Mouse (Mus musculus): ENCODE results near the gene Poln. TPM values are rescaled to one million over a fixed set of nuclear protein-coding genes. Genes with fewer than 3 reads are reported as not detected.

Poln gene
- polyA plus RNA-seq, 1 experiment: 2.3 TPM

GRCm38 (mm10) chr5:34196423-34196822 lies 27.2 kb upstream of the Poln start:
- Histone ChIP-seq H3K4me3 (ENCODE audit: control insufficient read depth, insufficient read depth, low read length) (peak overlapping the region; percentile 13), H3K36me3 (ENCODE audit: control insufficient read depth, insufficient read depth, low read length) (no peaks in the 10 kb centered on the region), H3K27ac (ENCODE audit: control insufficient read depth, insufficient read depth, low read length) (peak overlapping the region; percentile 94), H3K27me3 (ENCODE audit: control insufficient read depth, insufficient read depth, low read length) (no peaks in the 10 kb centered on the region), H3K4me1 (replicated peaks; ENCODE audit: control insufficient read depth, insufficient read depth, low read length) (peaks cover 65% of the 10 kb centered on the region)
- DNase-seq: peak; percentile 87
- WGBS: 5% methylated on average over 7 of the region's 7 CpGs
- peak; percentile 52; the same call in 1 of the 2 replicates for TF ChIP-seq CTCF (IDR thresholded peaks at IDR 0.05; ENCODE audit: borderline replicate concordance, control insufficient read depth, extremely low read depth, insufficient read depth, low read length, poor library complexity)
- TF ChIP-seq POLR2A (IDR thresholded peaks at IDR 0.05; ENCODE audit: control insufficient read depth, extremely low read depth, insufficient read depth, low read length, poor library complexity): peak; percentile 62

GRCm38 (mm10) chr5:34195786-34196185 lies 26.5 kb upstream of the Poln start:
- Histone ChIP-seq H3K27me3 (ENCODE audit: control insufficient read depth, insufficient read depth, low read length) (no peaks in the 10 kb centered on the region), H3K27ac (ENCODE audit: control insufficient read depth, insufficient read depth, low read length) (peak overlapping the region; percentile 91), H3K4me1 (replicated peaks; ENCODE audit: control insufficient read depth, insufficient read depth, low read length) (peaks cover 59% of the 10 kb centered on the region), H3K36me3 (ENCODE audit: control insufficient read depth, insufficient read depth, low read length) (no peaks in the 10 kb centered on the region), H3K4me3 (ENCODE audit: control insufficient read depth, insufficient read depth, low read length) (peak overlapping the region; percentile 13)
- peak; percentile 32 for DNase-seq
- no peak for TF ChIP-seq POLR2A (IDR thresholded peaks at IDR 0.05; ENCODE audit: control insufficient read depth, extremely low read depth, insufficient read depth, low read length, poor library complexity)
- no peak for TF ChIP-seq CTCF (IDR thresholded peaks at IDR 0.05; ENCODE audit: borderline replicate concordance, control insufficient read depth, extremely low read depth, insufficient read depth, low read length, poor library complexity)
- whole genome bisulfite sequencing: 92% methylated on average over 12 of the region's 12 CpGs

GRCm38 (mm10) chr5:34194975-34195662 lies 25.9 kb upstream of the Poln start:
- H3K36me3 ChIP-seq (ENCODE audit: control insufficient read depth, insufficient read depth, low read length): no peaks in the 10 kb centered on the region
- DNase-seq: peak; percentile 45
- no peak for TF ChIP-seq POLR2A (IDR thresholded peaks at IDR 0.05; ENCODE audit: control insufficient read depth, extremely low read depth, insufficient read depth, low read length, poor library complexity)
- TF ChIP-seq CTCF (IDR thresholded peaks at IDR 0.05; ENCODE audit: borderline replicate concordance, control insufficient read depth, extremely low read depth, insufficient read depth, low read length, poor library complexity): no peak
- peak overlapping the region; percentile 91 for H3K27ac ChIP-seq (ENCODE audit: control insufficient read depth, insufficient read depth, low read length)
- WGBS: 36% methylated on average over 6 of the region's 6 CpGs
- peak overlapping the region; percentile 13; the same call in 1 of the 2 replicates for H3K4me3 ChIP-seq (ENCODE audit: control insufficient read depth, insufficient read depth, low read length)
- no peaks in the 10 kb centered on the region for H3K27me3 ChIP-seq (ENCODE audit: control insufficient read depth, insufficient read depth, low read length)
- peaks cover 61% of the 10 kb centered on the region for H3K4me1 ChIP-seq (replicated peaks; ENCODE audit: control insufficient read depth, insufficient read depth, low read length)

- peak; percentile 38 for DNase-seq
- Histone ChIP-seq H3K36me3 (ENCODE audit: control insufficient read depth, insufficient read depth, low read length) (no peaks in the 10 kb centered on the region), H3K4me1 (replicated peaks; ENCODE audit: control insufficient read depth, insufficient read depth, low read length) (peaks cover 63% of the 10 kb centered on the region), H3K27me3 (ENCODE audit: control insufficient read depth, insufficient read depth, low read length) (no peaks in the 10 kb centered on the region), H3K27ac (ENCODE audit: control insufficient read depth, insufficient read depth, low read length) (peak overlapping the region; percentile 91), H3K4me3 (ENCODE audit: control insufficient read depth, insufficient read depth, low read length) (no peak overlapping the region)
- TF ChIP-seq CTCF (IDR thresholded peaks at IDR 0.05; ENCODE audit: borderline replicate concordance, control insufficient read depth, extremely low read depth, insufficient read depth, low read length, poor library complexity) (no peak), POLR2A (IDR thresholded peaks at IDR 0.05; ENCODE audit: control insufficient read depth, extremely low read depth, insufficient read depth, low read length, poor library complexity) (no peak)
- 91% methylated on average over 1 of the region's 1 CpGs for WGBS
Measured at GRCm38 (mm10) chr5:34194426-34194825, 25.2 kb upstream of the Poln start.

- Histone ChIP-seq H3K4me1 (replicated peaks; ENCODE audit: control insufficient read depth, insufficient read depth, low read length) (peaks cover 50% of the 10 kb centered on the region), H3K27me3 (ENCODE audit: control insufficient read depth, insufficient read depth, low read length) (no peaks in the 10 kb centered on the region), H3K27ac (ENCODE audit: control insufficient read depth, insufficient read depth, low read length) (no peak overlapping the region), H3K36me3 (ENCODE audit: control insufficient read depth, insufficient read depth, low read length) (no peaks in the 10 kb centered on the region), H3K4me3 (ENCODE audit: control insufficient read depth, insufficient read depth, low read length) (no peak overlapping the region)
- DNase-seq: peak; percentile 45
- TF ChIP-seq POLR2A (IDR thresholded peaks at IDR 0.05; ENCODE audit: control insufficient read depth, extremely low read depth, insufficient read depth, low read length, poor library complexity): no peak
- TF ChIP-seq CTCF (IDR thresholded peaks at IDR 0.05; ENCODE audit: borderline replicate concordance, control insufficient read depth, extremely low read depth, insufficient read depth, low read length, poor library complexity): peak; percentile 57; the same call in 1 of the 2 replicates
- WGBS: 70% methylated on average over 4 of the region's 4 CpGs
Measured at GRCm38 (mm10) chr5:34191843-34192242, 22.6 kb upstream of the Poln start.

GRCm38 (mm10) chr5:34191021-34191420 lies 21.8 kb upstream of the Poln start:
- no peak for DNase-seq
- Histone ChIP-seq H3K4me1 (replicated peaks; ENCODE audit: control insufficient read depth, insufficient read depth, low read length) (peaks cover 48% of the 10 kb centered on the region), H3K4me3 (ENCODE audit: control insufficient read depth, insufficient read depth, low read length) (no peak overlapping the region), H3K27ac (ENCODE audit: control insufficient read depth, insufficient read depth, low read length) (no peak overlapping the region), H3K27me3 (ENCODE audit: control insufficient read depth, insufficient read depth, low read length) (no peaks in the 10 kb centered on the region), H3K36me3 (ENCODE audit: control insufficient read depth, insufficient read depth, low read length) (no peaks in the 10 kb centered on the region)
- TF ChIP-seq POLR2A (IDR thresholded peaks at IDR 0.05; ENCODE audit: control insufficient read depth, extremely low read depth, insufficient read depth, low read length, poor library complexity): no peak
- TF ChIP-seq CTCF (IDR thresholded peaks at IDR 0.05; ENCODE audit: borderline replicate concordance, control insufficient read depth, extremely low read depth, insufficient read depth, low read length, poor library complexity): no peak
- WGBS: 88% methylated on average over 4 of the region's 4 CpGs
